Mouse (Mus musculus) lung, postnatal 36 days (tissue): Measurements from ENCODE around the gene Nek7.

Experiments
- DNase-seq: peaks from one replicate; pipeline ENCODE4 v3.0.0; 2022; ENCODE audit warnings: mixed read lengths

Nek7 gene

GRCm38 (mm10) chr1:138507014-138507413 lies 112.9 kb downstream of the Nek7 start:
- DNase-seq, result peak; percentile 58

- DNase-seq, result no peak
These were observed 115.7 kb downstream of the Nek7 start for GRCm38 (mm10) chr1:138504228-138504627.

- DNase-seq, result no peak
These were observed 119.2 kb downstream of the Nek7 start for GRCm38 (mm10) chr1:138500691-138501090.

GRCm38 (mm10) chr1:138500155-138500554 lies 119.8 kb downstream of the Nek7 start:
- no peak for DNase-seq

- DNase-seq, result no peak
These were observed 120.5 kb downstream of the Nek7 start for GRCm38 (mm10) chr1:138499461-138499860.

GRCm38 (mm10) chr1:138491382-138492097 lies 128.4 kb downstream of the Nek7 start:
- no peak for DNase-seq

- peak; percentile 72 for DNase-seq
These were observed 132.4 kb downstream of the Nek7 start for GRCm38 (mm10) chr1:138487569-138487968.

- no peak for DNase-seq
These were observed 139.2 kb downstream of the Nek7 start for GRCm38 (mm10) chr1:138480694-138481093.

- no peak for DNase-seq
These were observed 154.6 kb downstream of the Nek7 start for GRCm38 (mm10) chr1:138465352-138465751.

GRCm38 (mm10) chr1:138461425-138461824 lies 158.5 kb downstream of the Nek7 start:
- no peak for DNase-seq

GRCm38 (mm10) chr1:138449476-138449851 lies 170.5 kb downstream of the Nek7 start:
- no peak for DNase-seq

- DNase-seq, result no peak
These were observed 171.1 kb downstream of the Nek7 start for GRCm38 (mm10) chr1:138448635-138449475.

GRCm38 (mm10) chr1:138446846-138447245 lies 173.1 kb downstream of the Nek7 start:
- DNase-seq, result no peak
